Mouse (Mus musculus): ENCODE results near the gene Galnt5. TPM values are rescaled to one million over a fixed set of nuclear protein-coding genes. Genes with fewer than 3 reads are reported as not detected.

Galnt5 gene
- polyA plus RNA-seq, 1 experiment = 0.65 TPM

DNA sequence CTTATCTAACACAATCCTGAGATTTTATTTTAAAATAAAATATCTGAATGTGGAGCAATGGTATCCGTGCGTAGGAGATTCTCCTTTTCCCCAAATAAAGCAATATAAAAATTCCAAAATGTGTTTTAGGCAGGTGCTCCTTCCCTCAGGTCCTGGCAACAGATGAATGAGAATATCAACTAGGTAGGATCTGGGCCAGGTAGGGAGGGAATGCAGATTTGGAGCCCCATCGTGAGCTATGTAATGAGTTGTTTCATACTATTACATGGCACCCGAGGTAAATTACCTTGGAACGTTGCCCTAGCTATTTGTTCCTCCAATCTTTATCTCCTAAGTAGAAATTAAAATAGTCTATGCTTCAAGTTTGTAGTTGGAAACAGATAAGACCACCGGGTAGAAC, 25.9 kb downstream of the Galnt5 start:
- no peak overlapping the region for H3K27ac ChIP-seq (ENCODE audit: insufficient read depth, low read depth, low read length)
- H3K4me1 ChIP-seq (ENCODE audit: control insufficient read depth, insufficient read depth, insufficient read length, low read length) = no peaks in the 10 kb centered on the region
- H3K4me3 ChIP-seq (ENCODE audit: low read depth, low read length) = no peak overlapping the region
- H3K27me3 ChIP-seq (ENCODE audit: control insufficient read depth, insufficient read depth, low read length) = no peaks in the 10 kb centered on the region
- 58% methylated on average over 6 of the region's 6 CpGs for WGBS
- TF ChIP-seq POLR2A (IDR thresholded peaks at IDR 0.05; ENCODE audit: low read depth, low read length) (no peak), CTCF (IDR thresholded peaks at IDR 0.05; ENCODE audit: extremely low read depth, insufficient read length, insufficient replicate concordance, low read depth, low read length) (no peak)
- no peaks in the 10 kb centered on the region for H3K36me3 ChIP-seq (ENCODE audit: control insufficient read depth, insufficient read depth, low read length)

DNA sequence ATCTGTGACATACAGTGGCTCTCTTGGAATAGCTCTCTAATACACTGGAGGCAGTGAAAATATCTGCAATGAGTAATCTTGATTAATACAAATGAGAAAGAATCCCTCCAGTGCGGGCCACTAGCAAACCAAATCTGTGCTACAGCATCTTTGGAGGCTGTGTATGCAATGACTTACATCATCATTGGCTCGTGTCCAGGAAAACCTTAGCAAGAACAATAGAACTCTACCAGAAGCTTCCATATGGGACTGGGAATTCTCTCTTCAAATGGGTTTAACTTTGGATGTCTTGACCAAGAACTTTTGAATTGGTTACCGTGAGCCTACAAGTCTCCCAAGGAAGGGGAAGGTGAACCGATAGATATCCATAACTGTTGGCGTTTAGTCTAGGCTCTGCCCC, 29.1 kb downstream of the Galnt5 start:
- TF ChIP-seq POLR2A (IDR thresholded peaks at IDR 0.05; ENCODE audit: low read depth, low read length) (no peak), CTCF (IDR thresholded peaks at IDR 0.05; ENCODE audit: extremely low read depth, insufficient read length, insufficient replicate concordance, low read depth, low read length) (no peak)
- Histone ChIP-seq H3K4me1 (ENCODE audit: control insufficient read depth, insufficient read depth, insufficient read length, low read length) (no peaks in the 10 kb centered on the region), H3K27ac (ENCODE audit: insufficient read depth, low read depth, low read length) (no peak overlapping the region), H3K4me3 (ENCODE audit: low read depth, low read length) (no peak overlapping the region), H3K27me3 (ENCODE audit: control insufficient read depth, insufficient read depth, low read length) (no peaks in the 10 kb centered on the region), H3K36me3 (ENCODE audit: control insufficient read depth, insufficient read depth, low read length) (no peaks in the 10 kb centered on the region)
- WGBS = 76% methylated on average over 5 of the region's 5 CpGs

GRCm38 (mm10) chr2:58029404-58029803, 31.7 kb downstream of the Galnt5 start:
- WGBS = 23% methylated on average over 7 of the region's 7 CpGs

DNA sequence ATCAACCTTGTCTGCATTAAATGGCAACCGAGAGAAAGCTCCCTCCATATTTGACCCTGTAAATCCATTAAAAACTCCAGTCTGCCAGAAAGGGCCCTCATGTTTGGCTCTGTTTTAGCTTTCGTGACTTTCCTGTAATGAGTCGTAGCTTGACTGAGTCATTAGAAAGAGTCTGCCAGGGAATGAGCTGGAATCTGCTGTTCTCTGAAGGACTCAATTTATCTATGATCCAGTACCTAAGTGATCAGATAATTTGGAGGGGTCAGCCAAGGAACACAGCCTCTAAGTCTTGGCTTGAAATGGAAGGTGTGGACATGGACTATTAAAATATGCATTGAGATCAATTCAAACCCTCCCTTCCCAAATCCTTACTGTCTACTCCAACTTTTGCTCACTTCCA, 33.7 kb downstream of the Galnt5 start:
- 81% methylated on average over 3 of the region's 3 CpGs for WGBS
- no peaks in the 10 kb centered on the region for H3K27me3 ChIP-seq (ENCODE audit: control insufficient read depth, insufficient read depth, low read length)
- no peak overlapping the region for H3K27ac ChIP-seq (ENCODE audit: insufficient read depth, low read depth, low read length)
- H3K4me3 ChIP-seq (ENCODE audit: low read depth, low read length) = no peak overlapping the region
- H3K36me3 ChIP-seq (ENCODE audit: control insufficient read depth, insufficient read depth, low read length) = no peaks in the 10 kb centered on the region
- no peaks in the 10 kb centered on the region for H3K4me1 ChIP-seq (ENCODE audit: control insufficient read depth, insufficient read depth, insufficient read length, low read length)
- TF ChIP-seq POLR2A (IDR thresholded peaks at IDR 0.05; ENCODE audit: low read depth, low read length) (no peak), CTCF (IDR thresholded peaks at IDR 0.05; ENCODE audit: extremely low read depth, insufficient read length, insufficient replicate concordance, low read depth, low read length) (no peak)

More at GRCm38 (mm10) chr2:58029404-58029803, 31.7 kb downstream of the Galnt5 start:
- H3K36me3 ChIP-seq (ENCODE audit: control insufficient read depth, insufficient read depth, low read length) = no peaks in the 10 kb centered on the region
- no peak overlapping the region for H3K27ac ChIP-seq (ENCODE audit: insufficient read depth, low read depth, low read length)
- no peaks in the 10 kb centered on the region for H3K4me1 ChIP-seq (ENCODE audit: control insufficient read depth, insufficient read depth, insufficient read length, low read length)
- TF ChIP-seq POLR2A (IDR thresholded peaks at IDR 0.05; ENCODE audit: low read depth, low read length) (no peak), CTCF (IDR thresholded peaks at IDR 0.05; ENCODE audit: extremely low read depth, insufficient read length, insufficient replicate concordance, low read depth, low read length) (no peak)
- no peak overlapping the region for H3K4me3 ChIP-seq (ENCODE audit: low read depth, low read length)
- no peaks in the 10 kb centered on the region for H3K27me3 ChIP-seq (ENCODE audit: control insufficient read depth, insufficient read depth, low read length)

GRCm38 (mm10) chr2:58035635-58036034, 38.0 kb downstream of the Galnt5 start:
- H3K36me3 ChIP-seq (ENCODE audit: control insufficient read depth, insufficient read depth, low read length) = no peaks in the 10 kb centered on the region
- no peaks in the 10 kb centered on the region for H3K27me3 ChIP-seq (ENCODE audit: control insufficient read depth, insufficient read depth, low read length)
- no peak for TF ChIP-seq CTCF (IDR thresholded peaks at IDR 0.05; ENCODE audit: extremely low read depth, insufficient read length, insufficient replicate concordance, low read depth, low read length)
- TF ChIP-seq POLR2A (IDR thresholded peaks at IDR 0.05; ENCODE audit: low read depth, low read length) = no peak
- no peaks in the 10 kb centered on the region for H3K4me1 ChIP-seq (ENCODE audit: control insufficient read depth, insufficient read depth, insufficient read length, low read length)
- no peak overlapping the region for H3K4me3 ChIP-seq (ENCODE audit: low read depth, low read length)
- no peak overlapping the region for H3K27ac ChIP-seq (ENCODE audit: insufficient read depth, low read depth, low read length)
- 71% methylated on average over 4 of the region's 4 CpGs for WGBS

DNA sequence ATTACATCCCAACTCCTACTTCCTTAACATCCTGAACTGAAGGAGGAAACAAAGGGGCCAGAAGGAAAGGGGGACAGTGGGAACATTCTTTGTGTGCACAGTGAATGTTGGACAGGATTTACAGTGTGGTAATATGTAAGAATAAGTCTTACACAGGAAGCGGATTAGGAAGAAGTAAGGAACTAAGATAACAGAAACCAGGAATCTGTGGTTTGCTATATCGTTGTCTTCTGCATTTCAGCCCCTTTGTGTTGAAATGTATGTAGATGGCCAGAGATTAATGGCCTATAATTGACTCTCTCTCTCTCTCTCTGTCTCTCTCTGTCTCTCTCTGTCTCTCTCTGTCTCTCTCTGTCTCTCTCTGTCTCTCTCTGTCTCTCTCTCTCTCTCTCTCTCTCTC, 39.2 kb downstream of the Galnt5 start:
- Histone ChIP-seq H3K36me3 (ENCODE audit: control insufficient read depth, insufficient read depth, low read length) (no peaks in the 10 kb centered on the region), H3K4me1 (ENCODE audit: control insufficient read depth, insufficient read depth, insufficient read length, low read length) (no peaks in the 10 kb centered on the region), H3K27ac (ENCODE audit: insufficient read depth, low read depth, low read length) (no peak overlapping the region), H3K27me3 (ENCODE audit: control insufficient read depth, insufficient read depth, low read length) (no peaks in the 10 kb centered on the region), H3K4me3 (ENCODE audit: low read depth, low read length) (no peak overlapping the region)
- TF ChIP-seq CTCF (IDR thresholded peaks at IDR 0.05; ENCODE audit: extremely low read depth, insufficient read length, insufficient replicate concordance, low read depth, low read length) (no peak), POLR2A (IDR thresholded peaks at IDR 0.05; ENCODE audit: low read depth, low read length) (no peak)
- 87% methylated on average over 2 of the region's 2 CpGs for WGBS

- Histone ChIP-seq H3K4me1 (ENCODE audit: control insufficient read depth, insufficient read depth, insufficient read length, low read length) (no peaks in the 10 kb centered on the region), H3K36me3 (ENCODE audit: control insufficient read depth, insufficient read depth, low read length) (no peaks in the 10 kb centered on the region), H3K27ac (ENCODE audit: insufficient read depth, low read depth, low read length) (no peak overlapping the region), H3K4me3 (ENCODE audit: low read depth, low read length) (no peak overlapping the region), H3K27me3 (ENCODE audit: control insufficient read depth, insufficient read depth, low read length) (no peaks in the 10 kb centered on the region)
- TF ChIP-seq CTCF (IDR thresholded peaks at IDR 0.05; ENCODE audit: extremely low read depth, insufficient read length, insufficient replicate concordance, low read depth, low read length) (no peak), POLR2A (IDR thresholded peaks at IDR 0.05; ENCODE audit: low read depth, low read length) (no peak)
- 63% methylated on average over 7 of the region's 7 CpGs for WGBS
Measured at GRCm38 (mm10) chr2:58041867-58042266, 44.2 kb downstream of the Galnt5 start.

All from small intestine, adult 2 months (tissue).